Mouse (Mus musculus): Measurements from ENCODE around the gene Mmp27. TPM values are rescaled to one million over a fixed set of nuclear protein-coding genes. Genes with fewer than 3 reads are reported as not detected.

Gene Mmp27
- total RNA-seq (2015; ENCODE audit: low replicate concordance) (not detected in 2 replicates), total RNA-seq (2017; ENCODE audit: low replicate concordance) (not detected in 2 replicates)

GRCm38 (mm10) chr9:7571162-7571561 is at the start of gene Mmp27:
Gene Mmp27 (plus strand): TSS chr9:7571396.
- no peak for ATAC-seq (replicated peaks; ENCODE audit: low FRiP score, poor library complexity, severe bottlenecking)

GRCm38 (mm10) chr9:7526255-7526940 is 44.8 kb upstream of the Mmp27 start:
- no peak for ATAC-seq (replicated peaks; ENCODE audit: low FRiP score, poor library complexity, severe bottlenecking)

- ATAC-seq (replicated peaks; ENCODE audit: low FRiP score, poor library complexity, severe bottlenecking) = no peak
These were observed 28.4 kb upstream of the Mmp27 start for GRCm38 (mm10) chr9:7542763-7543162.

GRCm38 (mm10) chr9:7544923-7545457 is 26.2 kb upstream of the Mmp27 start:
- no peak for ATAC-seq (replicated peaks; ENCODE audit: low FRiP score, poor library complexity, severe bottlenecking)

- ATAC-seq (replicated peaks; ENCODE audit: low FRiP score, poor library complexity, severe bottlenecking) = no peak
These were observed 25.7 kb upstream of the Mmp27 start for GRCm38 (mm10) chr9:7545471-7545870.

- ATAC-seq (replicated peaks; ENCODE audit: low FRiP score, poor library complexity, severe bottlenecking) = no peak
These were observed 25.3 kb upstream of the Mmp27 start for GRCm38 (mm10) chr9:7545920-7546319.

- ATAC-seq (replicated peaks; ENCODE audit: low FRiP score, poor library complexity, severe bottlenecking) = no peak
These were observed 19.3 kb upstream of the Mmp27 start for GRCm38 (mm10) chr9:7551943-7552342.

GRCm38 (mm10) chr9:7553536-7553935 is 17.7 kb upstream of the Mmp27 start:
- no peak for ATAC-seq (replicated peaks; ENCODE audit: low FRiP score, poor library complexity, severe bottlenecking)

GRCm38 (mm10) chr9:7554382-7554781 is 16.8 kb upstream of the Mmp27 start:
- no peak for ATAC-seq (replicated peaks; ENCODE audit: low FRiP score, poor library complexity, severe bottlenecking)

GRCm38 (mm10) chr9:7558221-7559017 is 12.8 kb upstream of the Mmp27 start, which contains the start of gene Mmp8:
Gene Mmp8 (plus strand): TSS chr9:7558456.
- ATAC-seq (replicated peaks; ENCODE audit: low FRiP score, poor library complexity, severe bottlenecking) = no peak

- no peak for ATAC-seq (replicated peaks; ENCODE audit: low FRiP score, poor library complexity, severe bottlenecking)
These were observed 11.2 kb upstream of the Mmp27 start for GRCm38 (mm10) chr9:7560026-7560425.

- ATAC-seq (replicated peaks; ENCODE audit: low FRiP score, poor library complexity, severe bottlenecking) = no peak
These were observed 3.8 kb upstream of the Mmp27 start for GRCm38 (mm10) chr9:7567376-7567775.

- ATAC-seq (replicated peaks; ENCODE audit: low FRiP score, poor library complexity, severe bottlenecking) = no peak
These were observed 3.3 kb upstream of the Mmp27 start for GRCm38 (mm10) chr9:7567923-7568322.

- no peak for ATAC-seq (replicated peaks; ENCODE audit: low FRiP score, poor library complexity, severe bottlenecking)
These were observed 711 bp upstream of the Mmp27 start for GRCm38 (mm10) chr9:7570485-7570884.

GRCm38 (mm10) chr9:7572188-7572587 is 992 bp downstream of the Mmp27 start:
- ATAC-seq (replicated peaks; ENCODE audit: low FRiP score, poor library complexity, severe bottlenecking) = no peak

- no peak for ATAC-seq (replicated peaks; ENCODE audit: low FRiP score, poor library complexity, severe bottlenecking)
These were observed 1.6 kb downstream of the Mmp27 start for GRCm38 (mm10) chr9:7572663-7573308.

GRCm38 (mm10) chr9:7575526-7575925 is 4.3 kb downstream of the Mmp27 start:
- no peak for ATAC-seq (replicated peaks; ENCODE audit: low FRiP score, poor library complexity, severe bottlenecking)

- no peak for ATAC-seq (replicated peaks; ENCODE audit: low FRiP score, poor library complexity, severe bottlenecking)
These were observed 6.2 kb downstream of the Mmp27 start for GRCm38 (mm10) chr9:7577371-7577770.

GRCm38 (mm10) chr9:7590063-7590462 is 18.9 kb downstream of the Mmp27 start:
- ATAC-seq (replicated peaks; ENCODE audit: low FRiP score, poor library complexity, severe bottlenecking) = no peak

GRCm38 (mm10) chr9:7593272-7593812 is 22.1 kb downstream of the Mmp27 start:
- ATAC-seq (replicated peaks; ENCODE audit: low FRiP score, poor library complexity, severe bottlenecking) = no peak

Measured in erythroid progenitor cell, adult 5-6 weeks (primary cell).